Mouse (Mus musculus) heart, embryonic 16.5 days (tissue): ENCODE results near the gene Fam129a. TPM values are rescaled to one million over a fixed set of nuclear protein-coding genes. Genes with fewer than 3 reads are reported as not detected.

ENCODE experiments used
- ATAC-seq: fragments of 200-750 bp; cut with Nextera tagmentation; replicated peaks from 2 replicates; pipeline ENCODE4 v1.8.0; 2017; ENCODE audit warnings: moderate number of reproducible peaks; ENCODE audit not compliant: insufficient read depth, low FRiP score; ENCODE audit errors: extremely low read depth
- H3K27ac ChIP-seq: fragments of 300-500 bp; sonication (generic); 2 replicates; pipeline ENCODE4 v1.5.1; 2014; ENCODE audit warnings: mild to moderate bottlenecking, low read length, control low read depth, moderate library complexity
- H3K27me3 ChIP-seq: fragments of 300-500 bp; sonication (generic); 2 replicates; pipeline ENCODE4 v1.6.1; 2014; ENCODE audit warnings: low read length, mixed read lengths; ENCODE audit not compliant: control insufficient read depth, insufficient read depth
- H3K36me3 ChIP-seq: fragments of 300-500 bp; sonication (generic); 2 replicates; pipeline ENCODE4 v1.6.1; 2014; ENCODE audit not compliant: control insufficient read depth, insufficient read depth
- H3K4me1 ChIP-seq: fragments of 300-500 bp; sonication (generic); 2 replicates; pipeline ENCODE4 v1.6.1; 2014; ENCODE audit warnings: low read length, mixed read lengths; ENCODE audit not compliant: control insufficient read depth, insufficient read depth
- H3K4me2 ChIP-seq: fragments of 300-500 bp; sonication (generic); 2 replicates; pipeline ENCODE4 v1.6.1; 2014; ENCODE audit warnings: low read depth, mild to moderate bottlenecking, control low read depth, low read length
- H3K4me3 ChIP-seq: fragments of 300-500 bp; sonication (generic); 2 replicates; pipeline ENCODE4 v1.5.1; 2014; ENCODE audit warnings: mild to moderate bottlenecking, control low read depth, low read length
- H3K9ac ChIP-seq: fragments of 300-500 bp; sonication (generic); 2 replicates; pipeline ENCODE4 v1.6.1; 2014; ENCODE audit warnings: low read length, control low read depth
- H3K9me3 ChIP-seq: fragments of 300-500 bp; sonication (generic); replicated peaks from 2 replicates; pipeline ENCODE4 v1.6.1; 2016; ENCODE audit warnings: low read length; ENCODE audit not compliant: control insufficient read depth
- WGBS: fragments of 180-500 bp; shearing (Covaris S2); extraction: QIAGEN DNeasy Blood & Tissue Kit; methylation state at CpG from one replicate; pipeline ENCODE4 v1.1.7; 2014; 5-methylcytosine and 5-hydroxymethylcytosine counted together
- polyA plus RNA-seq: library from polyadenylated mRNA; unstranded; fragments of >200 nt; fragmentation: Nextera tagmentation; extraction: Ambion mirVana; gene quantifications from 2 replicates; pipeline ENCODE4 v1.2.1, GENCODE M21; 2015

The Fam129a gene
- polyA plus RNA-seq, 1 experiment from 2014 or later, result 13.7 TPM

- Histone ChIP-seq H3K4me2 (peak overlapping the region; percentile 35; the same call in 1 of the 2 replicates), H3K9me3 (no peaks in the 10 kb centered on the region), H3K4me3 (no peak overlapping the region), H3K27me3 (no peaks in the 10 kb centered on the region), H3K4me1 (peaks cover 11% of the 10 kb centered on the region), H3K27ac (no peak overlapping the region), H3K9ac (no peak overlapping the region; the same call in 1 of the 2 replicates), H3K36me3 (no peaks in the 10 kb centered on the region)
- no peak for ATAC-seq
- 36% methylated on average over 13 of the region's 13 CpGs for WGBS
These were observed 138.2 kb downstream of the Fam129a start for GRCm38 (mm10) chr1:151708966-151709733.

- Histone ChIP-seq H3K27ac (no peak overlapping the region), H3K9me3 (no peaks in the 10 kb centered on the region), H3K4me2 (peak overlapping the region; percentile 35; the same call in 1 of the 2 replicates), H3K4me1 (peaks cover 11% of the 10 kb centered on the region), H3K9ac (no peak overlapping the region; the same call in 1 of the 2 replicates), H3K36me3 (no peaks in the 10 kb centered on the region), H3K27me3 (no peaks in the 10 kb centered on the region), H3K4me3 (no peak overlapping the region)
- 31% methylated on average over 2 of the region's 2 CpGs for WGBS
- ATAC-seq, result no peak
These were observed 138.7 kb downstream of the Fam129a start for GRCm38 (mm10) chr1:151709734-151710022.

- no peaks in the 10 kb centered on the region for H3K36me3 ChIP-seq
- no peaks in the 10 kb centered on the region for H3K27me3 ChIP-seq
- ATAC-seq, result no peak
- H3K4me3 ChIP-seq, result no peak overlapping the region
- no peak overlapping the region for H3K9ac ChIP-seq
- H3K27ac ChIP-seq, result no peak overlapping the region
- H3K4me2 ChIP-seq, result no peak overlapping the region
- WGBS, result 59% methylated on average over 5 of the region's 5 CpGs
- H3K4me1 ChIP-seq, result peaks cover 10% of the 10 kb centered on the region
- H3K9me3 ChIP-seq, result no peaks in the 10 kb centered on the region
These were observed 139.6 kb downstream of the Fam129a start for GRCm38 (mm10) chr1:151710424-151711055.

GRCm38 (mm10) chr1:151711062-151711461 is 140.1 kb downstream of the Fam129a start:
- WGBS, result 64% methylated on average over 7 of the region's 7 CpGs

GRCm38 (mm10) chr1:151712664-151713063 is 141.7 kb downstream of the Fam129a start:
- Histone ChIP-seq H3K4me3 (no peak overlapping the region), H3K36me3 (no peaks in the 10 kb centered on the region), H3K9ac (no peak overlapping the region), H3K27ac (no peak overlapping the region), H3K4me2 (no peak overlapping the region), H3K4me1 (peaks cover 11% of the 10 kb centered on the region), H3K27me3 (no peaks in the 10 kb centered on the region), H3K9me3 (no peaks in the 10 kb centered on the region)
- 52% methylated on average over 5 of the region's 5 CpGs for WGBS
- no peak for ATAC-seq

More at GRCm38 (mm10) chr1:151711062-151711461, 140.1 kb downstream of the Fam129a start:
- no peaks in the 10 kb centered on the region for H3K27me3 ChIP-seq
- no peak overlapping the region for H3K27ac ChIP-seq
- H3K4me1 ChIP-seq, result peaks cover 9% of the 10 kb centered on the region
- H3K36me3 ChIP-seq, result no peaks in the 10 kb centered on the region
- H3K9ac ChIP-seq, result no peak overlapping the region
- H3K4me2 ChIP-seq, result no peak overlapping the region
- ATAC-seq, result no peak
- no peaks in the 10 kb centered on the region for H3K9me3 ChIP-seq
- no peak overlapping the region for H3K4me3 ChIP-seq

- H3K9me3 ChIP-seq, result no peaks in the 10 kb centered on the region
These were observed 142.6 kb downstream of the Fam129a start for GRCm38 (mm10) chr1:151713622-151714021.

GRCm38 (mm10) chr1:151716024-151716710 is 145.2 kb downstream of the Fam129a start:
- Histone ChIP-seq H3K4me1 (0 out of 2 replicates have a peak, but pooled peaks cover 3% of the 10 kb centered on the region), H3K4me2 (no peak overlapping the region), H3K36me3 (no peaks in the 10 kb centered on the region), H3K27ac (no peak overlapping the region), H3K4me3 (no peak overlapping the region), H3K9me3 (no peaks in the 10 kb centered on the region), H3K9ac (no peak overlapping the region), H3K27me3 (no peaks in the 10 kb centered on the region)
- ATAC-seq, result peak; percentile 52; the same call in 1 of the 2 replicates
- WGBS, result 68% methylated on average over 11 of the region's 11 CpGs

More at GRCm38 (mm10) chr1:151713622-151714021, 142.6 kb downstream of the Fam129a start:
- no peak for ATAC-seq
- no peak overlapping the region for H3K4me3 ChIP-seq
- no peak overlapping the region for H3K27ac ChIP-seq
- no peaks in the 10 kb centered on the region for H3K36me3 ChIP-seq
- no peaks in the 10 kb centered on the region for H3K27me3 ChIP-seq
- no peak overlapping the region for H3K9ac ChIP-seq
- H3K4me1 ChIP-seq, result peaks cover 11% of the 10 kb centered on the region
- no peak overlapping the region for H3K4me2 ChIP-seq

GRCm38 (mm10) chr1:151717624-151718023 is 146.6 kb downstream of the Fam129a start:
- no peaks in the 10 kb centered on the region for H3K9me3 ChIP-seq
- 0 out of 2 replicates have a peak, but pooled peaks cover 3% of the 10 kb centered on the region for H3K4me1 ChIP-seq
- H3K4me2 ChIP-seq, result no peak overlapping the region
- ATAC-seq, result no peak
- WGBS, result 90% methylated on average over 5 of the region's 5 CpGs
- no peaks in the 10 kb centered on the region for H3K27me3 ChIP-seq
- H3K9ac ChIP-seq, result no peak overlapping the region
- H3K4me3 ChIP-seq, result no peak overlapping the region
- no peak overlapping the region for H3K27ac ChIP-seq
- H3K36me3 ChIP-seq, result no peaks in the 10 kb centered on the region

GRCm38 (mm10) chr1:151718575-151718974 is 147.6 kb downstream of the Fam129a start:
- H3K9me3 ChIP-seq, result no peaks in the 10 kb centered on the region
- WGBS, result 72% methylated on average over 8 of the region's 8 CpGs
- no peak for ATAC-seq
- no peaks in the 10 kb centered on the region for H3K36me3 ChIP-seq
- no peak overlapping the region for H3K27ac ChIP-seq
- no peak overlapping the region for H3K9ac ChIP-seq
- H3K4me2 ChIP-seq, result no peak overlapping the region
- H3K27me3 ChIP-seq, result no peaks in the 10 kb centered on the region
- H3K4me3 ChIP-seq, result no peak overlapping the region
- H3K4me1 ChIP-seq, result 0 out of 2 replicates have a peak, but pooled peaks cover 3% of the 10 kb centered on the region
